Mouse (Mus musculus) layer of hippocampus, postnatal 25 days (tissue): ENCODE measurements around the gene Trak1. TPM values are rescaled to one million over a fixed set of nuclear protein-coding genes. Genes with fewer than 3 reads are reported as not detected.

Source experiments
- DNase-seq, 2 experiments: peaks; one replicate each; pipeline ENCODE4 v3.0.0; 2022; ENCODE audit warnings: mixed read lengths in 2 of 2, low spot score in 1 of 2; ENCODE audit errors: extremely low spot score in 1 of 2
- total RNA-seq, 2 experiments: library from RNA; stranded (reverse); gene quantifications; 2 replicates each; pipeline ENCODE4 v1.2.3; 2021

Gene Trak1
- total RNA-seq, 2 experiments from 2014 or later, result 223 to 246 TPM

DNA sequence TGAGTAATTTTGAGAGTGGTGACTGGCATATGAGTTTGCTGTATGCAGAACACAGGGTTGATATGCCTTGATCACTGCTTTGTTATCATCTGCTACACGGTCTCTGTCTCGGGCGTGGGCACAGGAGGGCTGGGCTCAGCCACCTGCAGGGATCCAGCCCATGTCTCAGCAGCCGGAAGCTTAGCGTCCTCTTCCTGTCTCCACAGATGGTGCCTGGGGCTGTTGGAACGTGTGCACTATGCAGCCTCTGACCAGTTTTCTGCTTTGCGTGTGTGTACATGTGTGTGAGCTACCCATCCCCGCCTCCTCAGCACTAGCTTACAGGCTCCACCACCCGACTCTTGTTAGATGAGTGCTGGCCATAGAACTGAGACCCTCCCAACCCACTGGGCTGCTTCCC is 63.7 kb downstream of the Trak1 start:
- DNase-seq, result no peak

DNA sequence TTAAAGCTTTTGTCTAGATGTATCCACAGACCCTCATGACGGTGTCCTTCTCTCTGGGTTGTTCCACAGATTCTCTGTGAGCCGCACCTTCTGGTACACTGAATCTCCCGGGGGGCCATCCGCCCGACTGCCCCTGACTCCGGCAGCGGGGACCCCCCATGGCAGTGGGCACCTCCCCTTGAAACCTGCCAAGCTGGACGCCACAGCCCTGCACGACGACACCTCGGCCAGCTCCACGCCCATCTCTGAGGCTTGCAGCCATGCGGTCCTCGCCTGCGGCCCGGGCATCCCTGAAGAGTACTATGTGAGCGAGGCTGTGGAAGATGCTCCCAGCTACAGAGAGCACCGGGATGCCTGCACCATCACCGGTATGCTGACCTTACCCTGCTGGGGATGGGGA is 66.6 kb downstream of the Trak1 start:
- DNase-seq, result no peak

DNA sequence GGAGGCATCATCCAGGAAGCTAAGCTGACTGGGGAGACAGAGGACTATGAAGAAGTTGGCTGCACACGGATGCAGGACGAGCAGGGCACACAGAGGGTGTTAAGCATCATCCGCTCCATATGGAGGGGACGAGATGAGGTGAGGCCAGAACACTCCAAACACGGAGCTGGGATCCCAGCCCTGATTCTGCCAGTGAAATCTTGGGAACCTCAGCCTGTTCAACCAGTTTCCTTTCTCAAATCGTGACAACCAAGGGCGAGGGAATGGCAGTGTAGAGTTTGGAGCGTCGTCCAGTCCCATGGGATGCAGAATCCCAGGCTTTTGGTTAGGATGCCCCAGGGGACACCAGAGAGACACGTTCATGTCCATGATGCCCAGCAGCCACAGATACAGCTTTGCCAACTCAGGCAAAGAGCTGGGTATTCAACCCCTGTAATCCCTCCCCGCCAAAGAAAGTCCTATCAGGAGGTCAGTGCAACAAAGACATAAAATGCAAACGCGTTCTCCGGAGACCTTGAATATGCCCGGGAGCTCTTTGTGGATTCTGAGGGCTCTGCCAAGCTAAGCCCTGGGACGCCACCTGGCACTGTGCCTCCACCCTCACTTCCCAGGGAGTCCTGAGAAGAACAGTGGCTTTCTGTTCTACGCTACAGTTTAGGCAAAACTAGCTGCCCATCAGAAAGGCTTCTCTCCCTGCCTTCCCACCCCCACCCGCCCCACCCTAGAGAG is 69.0 kb downstream of the Trak1 start:
- DNase-seq, result peak in 1 of 2 experiments; percentile 69

DNA sequence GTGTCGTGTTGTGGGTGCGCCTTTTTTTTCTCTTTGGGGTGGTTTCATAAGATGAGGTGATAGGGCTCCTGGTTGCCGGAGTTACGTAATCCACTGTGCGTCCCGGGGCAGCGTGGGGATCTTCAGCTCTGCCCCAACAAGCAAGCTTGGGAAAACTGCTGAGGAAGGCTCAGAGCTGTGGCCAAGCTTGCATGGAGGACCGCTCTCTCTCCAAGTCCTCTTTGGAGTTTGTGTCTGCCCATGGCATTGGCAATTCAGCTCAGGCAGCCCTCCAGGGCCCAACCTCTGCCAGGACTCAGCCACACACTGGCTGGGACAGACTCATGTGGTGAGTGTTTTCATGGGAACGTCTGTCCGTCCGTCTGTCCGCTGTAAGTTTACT is 69.6 kb downstream of the Trak1 start:
- no peak for DNase-seq

DNA sequence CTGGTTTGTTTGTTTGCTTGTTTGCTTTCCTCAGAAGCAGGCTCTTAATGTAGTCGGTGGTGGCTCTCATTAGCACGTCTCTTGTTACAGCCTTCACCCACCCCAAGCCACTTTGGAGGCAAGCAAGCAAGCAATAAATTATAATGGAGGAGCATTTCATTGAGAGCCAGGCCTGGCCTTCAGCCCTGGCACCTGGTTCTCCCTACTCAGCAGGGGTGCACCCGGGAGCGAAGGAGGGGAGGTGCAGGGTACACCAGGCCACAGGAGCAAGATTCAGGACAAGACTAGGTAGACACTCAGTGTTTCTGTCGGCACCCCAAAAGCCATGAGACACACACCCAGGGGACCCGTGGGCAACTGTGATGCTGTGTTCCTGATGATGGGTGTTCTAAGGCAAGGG is 72.3 kb downstream of the Trak1 start:
- no peak for DNase-seq

DNA sequence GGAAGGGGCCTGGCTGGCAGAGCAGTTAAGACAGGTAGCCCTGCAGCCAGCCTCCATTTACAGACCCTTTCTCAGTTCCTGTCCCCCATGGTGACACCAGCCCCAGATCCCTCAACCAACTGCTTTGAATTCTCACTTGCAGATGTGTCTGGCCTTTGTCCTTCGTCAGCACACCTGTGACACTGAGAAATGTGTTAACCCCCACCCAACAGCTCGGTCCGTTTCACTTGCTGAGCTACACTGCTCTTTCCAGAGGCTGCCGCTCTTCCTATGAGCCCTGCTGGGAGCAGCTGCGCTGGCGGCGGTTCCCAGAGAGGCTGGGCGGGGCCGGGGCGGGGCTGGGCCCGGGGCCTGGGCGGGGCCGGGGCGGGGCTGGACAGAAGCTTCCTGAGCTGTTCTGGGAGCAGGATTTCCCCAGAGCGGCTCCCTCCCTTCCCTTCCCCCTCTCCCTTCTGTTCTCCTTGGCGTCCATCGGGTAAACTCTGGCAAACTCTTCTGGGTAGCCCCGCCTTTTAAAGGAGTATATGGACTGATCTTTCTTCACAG is 74.1 kb downstream of the Trak1 start:
- no peak for DNase-seq

DNA sequence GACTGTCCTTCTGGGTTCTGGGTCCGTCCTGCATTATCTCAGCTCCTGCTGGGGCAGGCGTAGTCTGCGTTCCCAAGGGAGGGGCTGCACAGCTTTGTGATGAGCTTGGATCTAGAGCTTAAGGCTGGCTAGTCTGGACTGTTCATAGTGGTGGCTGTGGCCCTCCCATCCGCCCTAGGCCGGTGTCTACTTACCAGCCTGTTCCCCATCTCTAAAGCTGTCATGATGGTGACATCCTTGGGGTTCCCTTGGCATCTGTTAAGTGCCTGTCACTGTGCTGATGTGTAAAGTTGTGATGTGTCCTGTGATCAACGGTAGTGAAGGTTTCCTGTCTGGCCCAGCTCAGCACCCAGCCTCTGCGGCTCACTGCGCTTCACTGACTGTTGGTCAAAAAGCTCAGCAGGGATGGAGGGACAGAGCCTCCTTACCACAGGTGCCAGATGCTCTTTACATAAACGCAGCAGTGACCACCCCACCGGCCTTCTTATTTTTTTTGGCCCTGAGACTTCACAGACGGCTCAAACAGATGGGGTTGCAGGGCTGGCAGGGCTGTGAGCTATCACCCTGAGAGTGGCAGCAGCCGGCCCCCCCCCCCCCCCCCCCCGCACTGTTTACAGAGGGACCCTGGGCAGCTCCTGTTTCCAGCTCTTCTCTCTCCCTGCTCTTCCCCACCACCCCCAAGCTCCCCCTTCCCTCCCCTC is 74.8 kb downstream of the Trak1 start:
- DNase-seq, result no peak

DNA sequence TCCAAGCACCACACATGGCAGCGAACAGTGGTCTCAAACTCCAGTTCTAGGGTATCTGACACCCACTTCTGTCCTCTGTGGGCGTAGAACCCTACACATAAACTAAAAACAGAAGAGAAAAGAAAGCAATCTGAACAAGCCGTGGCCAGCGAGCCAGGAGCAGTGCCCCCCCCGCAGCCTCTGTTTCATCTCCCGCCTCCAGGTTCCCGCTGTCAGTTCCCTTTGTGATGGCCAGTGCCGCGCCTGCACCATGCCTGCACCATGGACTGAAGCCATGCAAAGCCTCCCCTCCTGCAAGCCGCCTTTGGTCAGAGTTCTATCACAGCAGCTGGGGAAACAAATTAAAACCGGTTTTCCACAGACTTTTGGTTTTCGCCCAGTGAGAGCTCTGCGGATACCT is 75.8 kb downstream of the Trak1 start:
- DNase-seq, result no peak

DNA sequence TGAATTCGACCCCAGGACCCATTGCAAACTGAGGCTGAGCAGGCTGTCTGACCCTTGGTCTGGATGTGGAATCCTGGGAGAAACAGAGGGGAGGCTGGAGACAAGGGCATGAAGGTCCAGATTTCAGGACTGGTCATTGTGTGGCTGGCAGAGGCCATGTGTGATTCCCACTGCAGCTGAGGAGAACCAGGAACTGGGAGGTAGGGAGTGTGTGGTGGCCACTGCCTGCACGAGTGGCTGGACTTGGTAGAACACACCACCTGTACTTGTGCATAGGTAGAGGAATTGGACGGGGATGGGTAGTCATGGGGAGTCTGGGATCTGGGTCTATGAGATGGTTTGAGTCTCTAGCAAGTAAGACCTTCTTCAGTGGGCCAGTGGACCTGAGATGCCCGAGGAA is 76.2 kb downstream of the Trak1 start:
- no peak for DNase-seq

DNA sequence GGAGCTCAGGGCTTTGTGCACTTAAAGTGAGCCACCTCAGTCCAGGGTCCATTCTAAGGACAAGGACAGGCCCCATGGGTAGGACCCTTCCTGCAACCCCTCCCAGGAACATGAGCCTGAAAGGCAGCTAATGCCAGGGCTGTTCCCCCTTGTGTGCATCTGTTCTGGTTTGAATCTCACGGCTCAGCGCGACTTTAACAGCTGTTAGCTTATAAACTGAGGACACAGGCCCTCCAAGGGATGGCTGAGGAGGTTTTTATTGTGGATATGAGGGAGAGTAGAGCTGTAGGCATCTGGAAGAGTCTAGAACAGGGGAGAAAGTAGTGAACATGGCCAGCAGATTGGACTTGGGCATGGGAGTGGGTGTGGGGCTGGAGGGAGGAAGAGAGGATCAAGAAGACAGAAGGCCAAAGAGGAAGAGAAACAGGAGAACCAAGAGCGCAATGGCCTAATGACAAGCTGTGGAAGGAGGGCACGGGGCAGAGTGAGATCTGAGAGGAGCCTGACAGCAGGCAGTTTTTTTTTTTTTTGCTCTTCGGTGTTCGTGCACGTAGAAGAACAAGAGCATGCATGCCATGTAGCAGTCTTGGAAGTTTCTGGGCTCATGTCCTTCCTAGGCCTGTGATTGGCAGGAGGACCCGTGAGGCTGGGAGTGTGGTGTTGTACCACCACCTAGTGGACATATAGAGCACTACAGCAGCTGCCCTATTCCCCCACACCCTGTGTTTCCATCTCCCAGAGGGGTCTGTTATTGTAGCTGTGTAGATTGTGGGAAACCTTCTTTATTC is 77.0 kb downstream of the Trak1 start:
- no peak for DNase-seq

DNA sequence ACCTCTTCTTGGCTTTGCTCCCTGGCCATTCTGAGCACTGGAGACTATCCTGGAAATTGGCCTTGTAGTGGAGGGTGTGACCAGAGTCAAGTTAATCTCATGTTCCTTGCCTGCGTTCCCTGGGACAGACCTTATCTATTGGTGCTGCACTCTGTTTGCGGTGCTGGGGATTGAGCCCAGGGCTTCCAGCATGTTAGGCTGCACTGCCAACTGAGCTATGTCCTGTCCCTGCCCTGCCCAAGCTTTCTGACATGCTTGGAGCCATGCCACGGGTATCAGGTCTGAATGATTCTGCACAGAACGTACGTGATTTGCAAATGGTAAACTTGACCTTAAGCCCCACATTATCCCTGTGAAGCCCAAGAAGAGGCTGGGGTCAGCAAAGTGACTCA is 77.6 kb downstream of the Trak1 start:
- no peak for DNase-seq

DNA sequence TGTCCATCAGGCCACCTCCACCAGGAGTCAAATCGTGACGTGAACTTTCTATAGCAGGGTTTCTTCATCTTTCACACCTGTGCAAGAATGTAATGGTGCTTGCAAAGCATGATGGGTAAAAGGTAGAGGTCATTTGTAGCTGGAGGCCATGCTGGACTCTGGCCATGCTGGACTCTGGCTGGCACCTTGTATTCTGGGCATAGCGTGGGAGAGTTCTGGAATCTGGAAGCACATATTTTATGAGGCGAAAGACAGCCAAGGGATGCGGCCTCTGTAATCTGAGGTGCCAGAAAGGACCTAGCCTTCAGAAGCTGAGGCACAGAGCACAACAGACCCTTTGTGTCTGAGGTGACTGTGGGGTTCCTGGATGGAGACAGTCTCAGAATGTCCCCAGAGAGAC is 78.8 kb downstream of the Trak1 start:
- no peak for DNase-seq

DNA sequence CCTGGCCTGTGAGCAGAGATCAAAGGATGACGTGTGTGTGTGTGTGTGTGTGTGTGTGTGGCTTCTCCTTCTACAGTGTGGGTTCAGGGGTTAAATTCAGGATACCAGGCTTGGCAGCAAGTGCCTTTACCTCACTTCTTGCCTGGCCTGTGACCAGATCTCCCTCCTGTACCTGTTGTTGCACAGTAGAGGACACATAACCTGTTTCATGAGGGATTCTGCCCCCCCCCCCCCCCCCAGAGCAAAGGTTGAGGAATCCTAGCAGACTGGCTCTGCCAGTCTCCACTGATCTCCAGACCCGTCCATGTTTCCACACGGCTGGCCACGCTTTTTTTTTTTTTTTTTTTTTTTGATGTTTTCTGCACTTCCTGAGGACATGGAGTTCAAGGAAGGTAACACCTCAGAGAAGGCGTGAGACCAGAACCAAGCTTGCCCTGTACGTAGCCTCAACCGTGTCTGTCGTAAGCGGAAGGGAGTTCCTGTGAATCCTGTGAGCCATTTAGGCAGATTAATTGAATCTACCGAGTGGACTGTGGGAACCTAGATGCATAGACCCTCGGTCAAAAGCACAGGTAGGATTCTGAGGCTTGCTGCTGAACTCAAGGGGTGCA is 83.1 kb downstream of the Trak1 start:
- no peak for DNase-seq

DNA sequence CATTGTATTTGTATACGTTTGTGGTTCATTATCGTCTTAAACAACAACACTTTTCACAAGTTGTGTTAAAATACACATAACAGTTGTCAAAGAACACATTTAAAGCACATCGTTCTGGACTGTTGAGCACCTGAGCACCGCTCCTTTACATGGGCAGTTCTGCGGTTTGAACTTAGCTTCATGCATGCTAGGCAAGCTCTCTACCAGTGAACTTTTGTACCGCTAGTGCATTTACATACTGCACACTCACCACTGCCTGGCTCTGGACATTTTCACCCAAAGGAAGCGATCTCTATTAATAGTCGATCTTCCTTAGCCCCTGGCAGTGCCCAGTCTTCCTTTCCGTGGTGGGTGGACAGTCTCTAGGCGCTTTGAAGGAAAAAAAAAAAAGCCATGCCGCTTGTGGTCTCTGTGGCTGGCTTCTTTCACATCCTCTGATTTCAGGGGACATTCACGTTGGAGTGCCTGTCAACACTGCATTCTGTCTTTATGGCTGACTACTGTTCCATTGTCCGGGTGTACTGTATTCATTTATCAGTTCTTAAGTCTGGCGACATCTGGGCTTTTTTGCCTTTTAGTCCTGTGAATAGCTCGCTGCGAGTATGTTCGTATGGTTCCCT is 84.5 kb downstream of the Trak1 start:
- DNase-seq, result no peak

DNA sequence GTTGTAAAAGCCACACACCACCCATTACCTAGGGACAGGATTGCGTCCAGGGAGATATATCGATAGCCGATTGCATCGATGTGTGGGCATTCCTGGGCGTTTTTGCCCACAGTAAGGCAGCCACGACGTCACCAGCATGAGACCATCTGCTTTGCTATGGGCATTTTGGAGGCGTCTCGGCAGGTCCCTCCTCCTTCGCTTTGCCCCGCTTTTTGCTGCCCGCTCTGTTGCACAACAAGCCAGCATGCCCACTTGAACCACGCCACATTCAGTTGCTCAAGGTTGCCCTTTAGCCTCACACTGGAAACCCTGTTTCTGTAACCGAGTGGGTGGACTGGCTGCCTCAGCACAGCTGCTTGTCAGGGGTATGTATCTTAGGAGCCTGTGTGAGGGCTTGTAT is 85.3 kb downstream of the Trak1 start:
- peak in 1 of 2 experiments; percentile 61 for DNase-seq

DNA sequence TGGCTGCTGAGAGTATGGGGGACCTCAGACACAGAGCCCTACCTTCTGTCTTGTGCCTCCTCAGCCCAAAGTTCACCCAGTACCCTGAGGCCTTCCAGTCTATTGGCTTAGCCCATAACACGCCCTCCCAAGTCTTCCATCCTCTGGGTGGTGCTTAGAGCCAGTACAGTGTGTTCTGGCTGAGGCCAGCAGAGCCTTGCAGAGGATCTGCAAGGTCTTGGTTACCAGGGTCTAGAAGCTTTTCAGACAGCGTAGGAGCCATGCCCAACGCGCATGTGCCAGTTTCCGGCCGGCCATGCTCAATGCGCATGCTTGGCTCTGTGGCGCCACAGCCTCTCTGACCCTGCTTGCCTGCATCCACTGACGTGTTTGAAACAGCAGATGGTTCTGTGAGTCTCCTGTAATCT is 85.9 kb downstream of the Trak1 start:
- peak in 1 of 2 experiments; percentile 63 for DNase-seq

DNA sequence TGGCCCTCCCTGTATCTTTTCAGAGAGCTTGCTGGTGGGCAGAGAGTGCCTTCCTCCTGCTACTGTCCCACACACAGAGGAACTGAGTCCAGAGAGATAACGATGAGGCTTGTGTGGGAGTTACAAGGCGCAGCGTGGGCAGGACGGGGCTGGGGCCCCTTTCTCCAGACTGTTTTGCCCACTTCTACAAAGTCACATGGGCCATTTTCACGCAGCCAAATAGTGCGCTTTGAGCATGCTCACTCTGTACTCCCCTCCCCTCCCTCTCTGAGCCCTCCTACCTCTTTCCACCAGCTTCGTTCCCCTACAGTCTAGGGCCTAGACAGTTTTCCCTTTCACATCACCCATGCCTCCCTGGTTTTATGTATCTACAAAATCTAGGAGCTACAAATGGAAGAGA is 87.3 kb downstream of the Trak1 start:
- DNase-seq, result no peak

DNA sequence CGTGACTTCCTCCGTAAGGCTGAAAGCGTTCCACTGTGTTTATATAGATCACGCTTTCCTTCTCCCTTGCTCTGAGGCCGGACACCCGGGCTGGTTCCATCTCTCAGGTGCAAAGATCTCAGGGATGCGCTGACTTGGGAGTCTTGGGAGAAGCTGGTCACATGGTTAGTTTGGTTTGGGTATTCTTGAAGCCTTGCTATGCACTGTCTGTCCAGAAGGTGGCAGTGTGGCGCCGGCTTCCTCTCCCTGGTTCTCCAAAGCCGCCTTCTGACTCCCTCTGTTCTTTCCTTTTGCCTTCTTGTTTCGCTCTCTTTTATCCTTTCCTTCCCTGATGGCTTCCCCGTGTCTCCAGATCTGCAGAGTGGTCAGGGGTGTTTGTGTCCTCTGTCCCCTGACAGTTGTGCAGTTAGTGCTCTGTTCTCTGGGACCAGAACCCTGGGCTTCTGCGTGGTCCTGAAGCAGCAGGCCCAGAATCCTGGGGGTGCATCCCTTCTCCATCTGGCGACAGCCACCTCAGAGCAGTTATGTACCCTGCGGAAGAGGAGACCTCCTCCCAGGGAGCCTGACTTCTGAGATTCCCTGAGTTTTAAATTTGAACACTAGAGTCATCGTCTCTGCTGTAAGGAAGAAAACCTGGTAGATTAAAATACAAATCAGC is 87.9 kb downstream of the Trak1 start:
- peak; percentile 87 to 93 for DNase-seq

DNA sequence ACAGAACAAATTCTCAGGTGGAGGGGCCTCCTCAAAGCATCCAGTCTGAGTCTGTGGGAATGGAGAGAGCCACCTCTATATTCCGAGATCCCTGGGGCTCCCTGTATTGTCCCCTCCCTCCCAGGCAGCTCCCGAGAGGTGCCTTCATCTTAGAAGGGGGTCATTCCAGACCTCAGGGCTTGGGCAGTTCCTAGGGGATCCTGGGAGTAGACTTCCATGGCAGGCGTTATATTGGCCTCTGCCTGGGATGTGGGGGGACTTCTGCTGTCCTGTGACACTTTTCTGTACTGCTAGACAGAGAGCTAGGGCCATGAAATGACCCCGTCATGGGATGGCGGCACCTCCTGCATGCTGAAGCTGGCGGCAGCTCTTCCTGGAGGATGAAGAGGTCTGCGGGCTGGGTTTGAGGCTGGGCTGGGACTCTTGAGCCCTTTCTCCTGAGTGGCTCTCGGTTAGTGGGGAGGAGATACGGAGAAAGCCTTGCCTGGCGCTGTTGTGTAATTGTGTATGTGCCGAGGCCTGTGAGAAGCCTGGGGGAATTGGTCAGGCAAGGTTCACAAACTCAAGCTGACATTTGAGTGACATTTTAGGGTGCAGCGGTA is 88.5 kb downstream of the Trak1 start:
- DNase-seq, result no peak
